Mouse (Mus musculus) B cell, adult 62 days (primary cell): ENCODE data around the gene Mdc1. TPM values are rescaled to one million over a fixed set of nuclear protein-coding genes. Genes with fewer than 3 reads are reported as not detected.

Source experiments
- total RNA-seq: library from RNA; stranded (reverse); gene quantifications from 4 replicates; pipeline ENCODE4 v1.2.4, GENCODE M21; 2023

Mdc1 gene
- 73.0 to 81.1 TPM (median 79.2 TPM) in 4 replicates for total RNA-seq

GRCm38 (mm10) chr17:35841076-35841950 lies at the start of gene Mdc1:
Gene Mdc1, plus strand, starts transcription at chr17:35841515.

GRCm38 (mm10) chr17:35821439-35822430 lies 19.6 kb upstream of the Mdc1 start, which contains the start of gene Ier3:
Gene Ier3, plus strand, starts transcription at chr17:35821684.

GRCm38 (mm10) chr17:35822964-35823937 lies 18.1 kb upstream of the Mdc1 start, which contains the start of gene Flot1:
Gene Flot1, plus strand, starts transcription at chr17:35823230.

GRCm38 (mm10) chr17:35838122-35838544 lies 3.2 kb upstream of the Mdc1 start, which contains the start of gene Tubb5:
Gene Tubb5, minus strand, starts transcription at chr17:35838306.

GRCm38 (mm10) chr17:35861198-35861857 lies 20.0 kb downstream of the Mdc1 start, which contains the start of gene Nrm:
Gene Nrm, plus strand, starts transcription at chr17:35861318.

GRCm38 (mm10) chr17:35865481-35866280 lies 24.4 kb downstream of the Mdc1 start, which contains the start of gene Ppp1r18:
Gene Ppp1r18, plus strand, starts transcription at chr17:35865593.

GRCm38 (mm10) chr17:35879245-35880057 lies 38.1 kb downstream of the Mdc1 start, which contains the start of gene Dhx16:
Gene Dhx16, plus strand, starts transcription at chr17:35879819.

GRCm38 (mm10) chr17:35896781-35897643 lies 55.7 kb downstream of the Mdc1 start, which contains the start of gene 2310061I04Rik:
Gene 2310061I04Rik, minus strand, starts transcription at chr17:35897431.

Other genes starting within 250 kb of the Mdc1 start
- not detected in 4 replicates for gene Sfta2, start 240.0 kb upstream of the Mdc1 start, total RNA-seq
- not detected in 4 replicates for gene Gm9573, start 214.9 kb upstream of the Mdc1 start, total RNA-seq
- not detected in 4 replicates for gene Mucl3, start 197.8 kb upstream of the Mdc1 start, total RNA-seq
- 37.0 to 55.6 TPM (median 43.5 TPM) in 4 replicates for gene Vars2, start 173.9 kb upstream of the Mdc1 start, total RNA-seq
- gene Gtf2h4, start 167.8 kb upstream of the Mdc1 start, total RNA-seq, result 15.9 to 21.1 TPM (median 19.1 TPM) in 4 replicates
- 0.16 to 0.39 TPM in 2 of 4 replicates, not detected in the others for gene Ddr1, start 136.9 kb upstream of the Mdc1 start, total RNA-seq
- gene Ier3, start 19.8 kb upstream of the Mdc1 start, total RNA-seq, result 0.52 to 1.1 TPM (median 1.0 TPM) in 3 of 4 replicates, not detected in the other
- gene Flot1, start 18.3 kb upstream of the Mdc1 start, total RNA-seq, result 18.3 to 24.9 TPM (median 22.1 TPM) in 4 replicates
- 236 to 254 TPM (median 249 TPM) in 4 replicates for gene Tubb5, start 3.2 kb upstream of the Mdc1 start, total RNA-seq
- gene Nrm, start 19.8 kb downstream of the Mdc1 start, total RNA-seq, result 85.5 to 100 TPM (median 88.6 TPM) in 4 replicates
- gene Ppp1r18, start 24.1 kb downstream of the Mdc1 start, total RNA-seq, result 217 to 232 TPM (median 222 TPM) in 4 replicates
- gene Dhx16, start 38.3 kb downstream of the Mdc1 start, total RNA-seq, result 104 to 117 TPM (median 107 TPM) in 4 replicates
- gene 2310061I04Rik, start 55.9 kb downstream of the Mdc1 start, total RNA-seq, result 17.2 to 24.2 TPM (median 21.6 TPM) in 4 replicates
- 17.1 to 19.0 TPM (median 18.1 TPM) in 4 replicates for gene Atat1, start 68.6 kb downstream of the Mdc1 start, total RNA-seq
- 66.6 to 75.4 TPM (median 71.1 TPM) in 4 replicates for gene Mrps18b, start 74.9 kb downstream of the Mdc1 start, total RNA-seq
- 169 to 183 TPM (median 172 TPM) in 4 replicates for gene Ppp1r10, start 74.9 kb downstream of the Mdc1 start, total RNA-seq
- 110 to 126 TPM (median 118 TPM) in 4 replicates for gene Abcf1, start 128.2 kb downstream of the Mdc1 start, total RNA-seq
- gene Gnl1, start 138.3 kb downstream of the Mdc1 start, total RNA-seq, result 74.4 to 96.2 TPM (median 83.1 TPM) in 4 replicates
- gene Prr3, start 138.7 kb downstream of the Mdc1 start, total RNA-seq, result 76.5 to 103 TPM (median 82.0 TPM) in 4 replicates
- 41.0 to 45.3 TPM (median 43.3 TPM) in 4 replicates for gene H2-T24, start 179.0 kb downstream of the Mdc1 start, total RNA-seq
- gene H2-T23, start 191.3 kb downstream of the Mdc1 start, total RNA-seq, result 309 to 351 TPM (median 339 TPM) in 4 replicates
- 79.2 to 84.9 TPM (median 81.8 TPM) in 4 replicates for gene H2-T22, start 201.2 kb downstream of the Mdc1 start, total RNA-seq
- gene Gm6034, start 201.4 kb downstream of the Mdc1 start, total RNA-seq, result 0.43 to 0.78 TPM in 2 of 4 replicates, not detected in the others
- 60.5 to 70.0 TPM (median 65.9 TPM) in 4 replicates for gene Gm11127, start 216.9 kb downstream of the Mdc1 start, total RNA-seq